Mouse (Mus musculus): Measurements from ENCODE around the gene A730015C16Rik.

Gene A730015C16Rik

DNA sequence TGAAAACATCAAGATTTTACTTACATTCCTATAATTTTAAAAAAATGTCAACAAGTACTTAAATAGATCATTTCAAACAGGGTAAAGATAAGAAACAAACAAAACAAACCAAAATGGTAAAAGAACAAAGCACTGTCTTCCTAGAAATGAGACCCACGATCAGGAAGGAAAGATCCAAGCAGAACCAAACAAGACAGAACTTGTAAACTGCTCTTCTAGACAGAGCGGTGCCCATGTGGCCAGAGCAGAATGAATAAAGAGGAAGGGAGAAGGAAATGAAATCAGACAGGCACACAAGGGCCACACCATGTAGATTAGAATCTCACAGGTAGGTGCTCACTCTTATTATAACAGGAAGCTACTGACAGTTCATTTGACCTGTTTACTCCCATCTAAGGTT is 21.8 kb downstream of the A730015C16Rik start:
- DNase-seq = no peak

- DNase-seq = no peak
Observed at GRCm38 (mm10) chr4:108826096-108826495, 22.3 kb downstream of the A730015C16Rik start.

GRCm38 (mm10) chr4:108825677-108826076 is 22.7 kb downstream of the A730015C16Rik start:
- DNase-seq = no peak

DNA sequence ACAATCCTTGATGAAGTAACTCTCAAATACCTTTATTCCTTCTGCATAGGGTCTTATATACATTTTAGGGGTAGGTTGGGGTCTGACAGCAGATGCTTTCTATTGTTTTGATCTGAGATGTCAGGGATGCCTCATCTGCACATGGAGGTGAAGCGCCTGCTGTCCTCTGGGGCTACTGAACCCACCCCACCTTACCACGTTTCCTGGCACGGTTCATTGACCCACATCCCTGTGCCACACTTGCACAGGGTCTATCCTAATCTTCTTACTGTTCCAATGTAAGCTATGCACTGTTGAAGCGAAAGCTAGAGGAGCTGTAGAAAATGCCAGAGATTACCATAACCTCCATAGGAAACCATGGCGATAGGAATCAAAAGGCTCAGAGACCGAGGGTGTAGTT is 36.9 kb downstream of the A730015C16Rik start:
- DNase-seq = no peak

DNA sequence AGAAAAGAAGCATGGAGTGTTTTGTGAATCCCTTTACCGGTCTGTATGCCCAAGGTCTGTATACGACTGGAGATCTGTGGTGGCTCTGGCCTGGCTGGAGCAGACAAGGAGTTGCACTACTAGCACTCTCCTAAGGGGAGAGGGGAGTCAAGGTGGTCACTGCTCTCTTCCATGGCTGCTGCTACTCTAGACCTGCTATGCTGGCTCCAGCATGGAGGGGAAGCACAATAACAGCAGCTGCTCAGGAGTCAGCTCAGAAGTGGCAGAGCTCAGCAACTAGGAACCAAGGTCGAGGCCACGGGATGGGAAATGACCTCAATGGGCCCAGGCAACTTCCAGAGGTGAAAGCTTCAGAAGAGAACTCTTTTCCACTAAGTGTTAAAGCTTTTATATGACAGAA is 37.3 kb downstream of the A730015C16Rik start:
- DNase-seq = no peak

- no peak for DNase-seq
Observed at GRCm38 (mm10) chr4:108803535-108803934, 44.9 kb downstream of the A730015C16Rik start.

DNA sequence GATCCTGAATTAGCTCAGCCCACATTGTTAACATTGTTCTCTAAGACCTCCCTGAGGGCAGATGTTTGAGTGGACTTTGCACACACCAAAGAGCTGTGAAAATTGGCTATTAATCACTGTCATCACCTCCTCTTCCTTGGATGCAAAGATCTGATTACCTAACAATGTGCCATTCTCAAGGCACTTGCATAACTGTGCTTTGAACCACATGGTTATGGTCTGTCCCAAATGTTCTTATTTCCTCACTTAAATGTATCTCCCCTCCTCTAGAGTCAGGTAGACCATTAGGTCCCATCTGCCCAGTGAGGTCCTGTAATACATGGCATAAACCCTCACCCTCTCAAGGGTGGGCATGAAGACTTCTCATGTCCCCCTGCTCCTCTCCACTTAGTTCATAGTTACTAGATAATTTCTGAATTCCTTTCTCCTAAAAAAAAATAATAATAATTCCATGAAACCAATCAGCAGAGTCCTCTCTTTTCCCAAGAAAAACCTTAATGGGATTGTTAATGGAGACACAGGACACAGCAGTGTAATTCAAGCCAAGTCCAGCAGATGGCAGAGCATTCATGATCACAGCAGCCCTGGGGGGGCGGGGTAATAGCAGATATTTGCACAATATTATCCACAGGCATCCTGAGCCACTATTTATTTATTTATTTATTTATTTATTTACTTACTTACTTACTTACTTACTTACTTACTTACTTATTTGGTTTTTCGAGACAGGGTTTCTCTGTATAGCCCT is 50.2 kb downstream of the A730015C16Rik start:
- peak; percentile 50 for DNase-seq
